Mouse (Mus musculus): ENCODE measurements around the gene Batf3. TPM values are rescaled to one million over a fixed set of nuclear protein-coding genes. Genes with fewer than 3 reads are reported as not detected.
A peak's percentile ranks its signal among the peaks of the same experiment; 100 is the strongest.

The Batf3 gene
- polyA plus RNA-seq, 1 experiment from 2014 or later = 14.2 TPM

DNA sequence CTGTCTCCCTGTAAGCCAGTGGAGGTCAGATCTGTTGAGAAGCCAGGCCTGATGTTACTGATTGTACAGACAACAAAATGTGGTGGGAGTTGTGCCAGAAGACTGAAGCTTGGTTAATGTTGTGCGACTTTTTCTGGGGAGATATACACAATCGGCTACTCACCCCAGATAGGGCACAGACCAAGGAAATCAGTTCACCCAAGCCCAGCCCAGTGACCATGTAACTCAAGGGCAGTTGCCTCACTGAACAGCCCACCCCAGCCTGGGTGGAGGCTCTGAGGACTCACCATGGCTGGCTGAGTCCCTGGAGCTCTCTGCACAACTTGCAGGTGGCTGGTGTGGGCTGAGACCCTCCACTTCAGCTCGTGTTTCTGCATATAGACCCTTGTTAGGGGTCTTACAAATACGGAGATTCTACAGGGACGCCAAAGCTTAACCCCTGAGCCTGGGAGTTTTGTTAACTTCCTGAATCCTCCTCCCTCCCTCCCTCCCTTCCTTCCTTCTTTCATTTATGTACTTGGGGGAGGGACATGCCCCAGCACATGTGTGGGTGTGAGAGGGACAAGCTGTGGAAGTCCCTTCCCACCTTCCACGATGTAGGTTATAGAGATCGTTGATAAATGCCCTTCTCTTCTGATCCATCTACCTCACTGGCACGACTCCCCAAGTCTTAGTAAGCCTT, 53.4 kb downstream of the Batf3 start:
- ATAC-seq (ENCODE audit: insufficient read depth) (no peak), DNase-seq (no peak)
- no peaks in the 10 kb centered on the region for H3K36me3 ChIP-seq (ENCODE audit: insufficient read depth)
- H3K9me3 ChIP-seq (ENCODE audit: low read depth, low read length) = no peaks in the 10 kb centered on the region
- H3K27me3 ChIP-seq (ENCODE audit: insufficient read depth, low read length) = no peaks in the 10 kb centered on the region
- no peak overlapping the region for H3K9ac ChIP-seq
- no peak overlapping the region for H3K4me2 ChIP-seq
- no peak overlapping the region for H3K4me3 ChIP-seq (ENCODE audit: low read depth, low read length)
- H3K27ac ChIP-seq (ENCODE audit: low read depth) = no peak overlapping the region
- TF ChIP-seq CTCF (IDR thresholded peaks at IDR 0.05; ENCODE audit: low read depth) = no peak
- WGBS = 66% methylated on average over 8 of the region's 8 CpGs
- H3K4me1 ChIP-seq (ENCODE audit: insufficient read depth) = no peaks in the 10 kb centered on the region

DNA sequence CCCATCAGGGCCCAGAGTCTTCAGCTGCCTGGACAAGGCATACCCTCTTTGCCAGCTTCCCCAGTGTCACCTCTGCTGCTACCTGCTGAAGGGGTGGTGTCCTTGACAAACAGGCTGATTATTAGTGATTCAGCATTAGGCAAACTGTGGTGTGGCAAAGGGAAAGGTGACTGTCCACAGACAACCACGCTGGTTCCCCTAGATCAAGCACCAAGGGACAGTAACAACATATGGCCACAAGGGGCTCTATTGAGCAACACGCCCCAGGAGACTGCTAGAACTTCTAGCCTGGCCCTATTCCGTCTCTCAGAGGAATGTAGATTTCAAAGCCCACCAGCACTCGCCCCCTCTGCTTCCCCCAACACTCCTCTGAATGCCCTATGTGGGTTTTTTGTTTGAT, 55.4 kb downstream of the Batf3 start:
- Histone ChIP-seq H3K27me3 (ENCODE audit: insufficient read depth, low read length) (no peaks in the 10 kb centered on the region), H3K27ac (ENCODE audit: low read depth) (no peak overlapping the region), H3K4me3 (ENCODE audit: low read depth, low read length) (no peak overlapping the region), H3K36me3 (ENCODE audit: insufficient read depth) (no peaks in the 10 kb centered on the region), H3K4me1 (ENCODE audit: insufficient read depth) (no peaks in the 10 kb centered on the region), H3K4me2 (no peak overlapping the region), H3K9me3 (ENCODE audit: low read depth, low read length) (no peaks in the 10 kb centered on the region; the same call in 1 of the 2 replicates), H3K9ac (no peak overlapping the region)
- peak; percentile 74 for DNase-seq
- no peak for ATAC-seq (ENCODE audit: insufficient read depth)
- TF ChIP-seq CTCF (IDR thresholded peaks at IDR 0.05; ENCODE audit: low read depth) = peak; percentile 87
- 10% methylated on average over 4 of the region's 4 CpGs for WGBS

DNA sequence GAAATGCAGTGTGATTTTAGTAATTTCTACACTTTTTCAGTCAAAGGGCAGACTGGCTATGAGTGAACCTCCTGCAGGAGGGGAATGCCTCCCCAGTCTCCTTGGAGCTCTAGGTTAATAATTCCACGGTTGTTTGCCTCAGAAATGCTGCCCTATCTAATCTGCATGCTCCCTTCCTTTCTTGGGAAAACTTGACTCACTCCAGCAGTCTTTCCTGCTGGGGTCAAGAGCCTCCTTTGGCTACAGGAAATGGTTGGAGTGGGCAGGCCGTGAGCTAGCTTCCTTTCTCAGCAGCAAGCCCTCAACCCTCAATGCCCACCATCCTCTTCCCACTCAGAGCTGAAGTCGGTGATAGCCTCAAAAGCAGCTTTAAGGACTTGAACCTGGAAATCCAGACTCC, 56.7 kb downstream of the Batf3 start:
- Histone ChIP-seq H3K4me3 (ENCODE audit: low read depth, low read length) (no peak overlapping the region), H3K4me1 (ENCODE audit: insufficient read depth) (no peaks in the 10 kb centered on the region), H3K9me3 (ENCODE audit: low read depth, low read length) (no peaks in the 10 kb centered on the region; the same call in 1 of the 2 replicates), H3K27me3 (ENCODE audit: insufficient read depth, low read length) (no peaks in the 10 kb centered on the region), H3K36me3 (ENCODE audit: insufficient read depth) (no peaks in the 10 kb centered on the region), H3K4me2 (no peak overlapping the region), H3K9ac (no peak overlapping the region), H3K27ac (ENCODE audit: low read depth) (peak overlapping the region; percentile 14; the same call in 1 of the 2 replicates)
- WGBS = 19% methylated on average over 3 of the region's 3 CpGs
- DNase-seq (peak; percentile 50), ATAC-seq (ENCODE audit: insufficient read depth) (no peak; the same call in 1 of the 2 replicates)
- TF ChIP-seq CTCF (IDR thresholded peaks at IDR 0.05; ENCODE audit: low read depth) = no peak

Other genes starting within 250 kb of the Batf3 start
- gene Rps6kc1, start 186.1 kb upstream of the Batf3 start, polyA plus RNA-seq (2014; fragmentation: Nextera tagmentation; extraction: Ambion mirVana) = 14.1 and 14.9 TPM in 2 replicates
- gene Angel2, start 172.7 kb upstream of the Batf3 start, polyA plus RNA-seq (2014; fragmentation: Nextera tagmentation; extraction: Ambion mirVana) = 45.3 and 47.6 TPM in 2 replicates
- gene Vash2, start 118.6 kb upstream of the Batf3 start, polyA plus RNA-seq (2014; fragmentation: Nextera tagmentation; extraction: Ambion mirVana) = 38.1 and 40.6 TPM in 2 replicates
- gene Flvcr1, start 71.7 kb upstream of the Batf3 start, polyA plus RNA-seq (2014; fragmentation: Nextera tagmentation; extraction: Ambion mirVana) = 8.4 and 9.9 TPM in 2 replicates
- gene Spata45, start 61.2 kb upstream of the Batf3 start, polyA plus RNA-seq (2014; fragmentation: Nextera tagmentation; extraction: Ambion mirVana) = not detected in 2 replicates
- 12.7 and 15.2 TPM in 2 replicates for gene Tatdn3, start 34.9 kb upstream of the Batf3 start, polyA plus RNA-seq (2014; fragmentation: Nextera tagmentation; extraction: Ambion mirVana)
- 30.1 and 30.5 TPM in 2 replicates for gene Nsl1, start 34.8 kb upstream of the Batf3 start, polyA plus RNA-seq (2014; fragmentation: Nextera tagmentation; extraction: Ambion mirVana)
- not detected in 2 replicates for gene Fam71a, start 67.0 kb downstream of the Batf3 start, polyA plus RNA-seq (2014; fragmentation: Nextera tagmentation; extraction: Ambion mirVana)
- 3.7 and 4.5 TPM in 2 replicates for gene Atf3, start 120.2 kb downstream of the Batf3 start, polyA plus RNA-seq (2014; fragmentation: Nextera tagmentation; extraction: Ambion mirVana)
- 116 and 117 TPM in 2 replicates for gene Nenf, start 220.3 kb downstream of the Batf3 start, polyA plus RNA-seq (2014; fragmentation: Nextera tagmentation; extraction: Ambion mirVana)
- 22.7 TPM in 2 replicates for gene Tmem206, start 228.1 kb downstream of the Batf3 start, polyA plus RNA-seq (2014; fragmentation: Nextera tagmentation; extraction: Ambion mirVana)

All from lung, embryonic 14.5 days (tissue).